Mouse (Mus musculus) liver, embryonic 14.5 days (tissue): ENCODE results near the gene Larp1. TPM values are rescaled to one million over a fixed set of nuclear protein-coding genes. Genes with fewer than 3 reads are reported as not detected.

Source experiments
- ATAC-seq: fragments of 200-750 bp; cut with Nextera tagmentation; 2 replicates; pipeline ENCODE4 v1.8.0; 2017; ENCODE audit warnings: moderate number of reproducible peaks, mild to moderate bottlenecking, moderate library complexity; ENCODE audit not compliant: insufficient read depth
- DNase-seq, 3 experiments: peaks; one replicate each; pipeline ENCODE4 v3.0.0-alpha.2; 2012 to 2013; ENCODE audit warnings: low read depth in 3 of 3, low spot score in 3 of 3
- H3K27ac ChIP-seq: fragments of 300-500 bp; sonication (generic); 2 replicates; pipeline ENCODE4 v1.5.1; 2014; ENCODE audit warnings: moderate library complexity, mild to moderate bottlenecking, control low read depth, inconsistent platforms
- H3K27me3 ChIP-seq: fragments of 300-500 bp; sonication (generic); 2 replicates; pipeline ENCODE4 v1.6.1; 2014; ENCODE audit warnings: mild to moderate bottlenecking, low read length, moderate library complexity; ENCODE audit not compliant: control insufficient read depth, insufficient read depth
- H3K36me3 ChIP-seq: fragments of 300-500 bp; sonication (generic); replicated peaks from 2 replicates; pipeline ENCODE4 v1.6.1; 2014; ENCODE audit warnings: low read depth; ENCODE audit not compliant: control insufficient read depth, insufficient read depth
- H3K4me1 ChIP-seq, 2 experiments: fragments of 200-500 bp in 1 of 2; fragments of 300-500 bp in 1 of 2; sonication (generic) in 1 of 2; replicated peaks; 2 replicates each; pipeline ENCODE4 v1.6.1; 2012 to 2014; ENCODE audit warnings: antibody characterized with exemption in 1 of 2, inconsistent platforms in 1 of 2, low read length in 1 of 2; ENCODE audit not compliant: control insufficient read depth in 2 of 2, insufficient read depth in 2 of 2
- H3K4me2 ChIP-seq: fragments of 300-500 bp; sonication (generic); 2 replicates; pipeline ENCODE4 v1.6.1; 2014; ENCODE audit warnings: low read depth, mild to moderate bottlenecking, control low read depth, moderate library complexity
- H3K4me3 ChIP-seq, 2 experiments: fragments of 200-500 bp in 1 of 2; fragments of 300-500 bp in 1 of 2; sonication (generic) in 1 of 2; 2 replicates each; pipeline ENCODE4 v1.5.1; 2012 to 2014; ENCODE audit warnings: low read depth in 2 of 2, low read length in 2 of 2, mild to moderate bottlenecking in 2 of 2, control low read depth in 1 of 2, inconsistent platforms in 1 of 2, moderate library complexity in 1 of 2; ENCODE audit not compliant: insufficient read depth in 1 of 2
- H3K9ac ChIP-seq: fragments of 300-500 bp; sonication (generic); replicated peaks from 2 replicates; pipeline ENCODE4 v1.6.1; 2014; ENCODE audit warnings: mild to moderate bottlenecking, control low read depth, moderate library complexity
- H3K9me3 ChIP-seq: fragments of 300-500 bp; sonication (generic); 2 replicates; pipeline ENCODE4 v1.6.1; 2016; ENCODE audit warnings: low read length, mixed read lengths; ENCODE audit not compliant: control insufficient read depth
- CTCF ChIP-seq: IDR thresholded peaks from 2 replicates; pipeline ENCODE4 v1.5.1; 2016; ENCODE audit warnings: antibody characterized with exemption, low read depth, control low read depth
- EP300 ChIP-seq: IDR thresholded peaks from 2 replicates; pipeline ENCODE4 v1.6.1; 2016; ENCODE audit warnings: antibody characterized with exemption, low read depth
- WGBS: fragments of 180-500 bp; shearing (Covaris S2); extraction: QIAGEN DNeasy Blood & Tissue Kit; methylation state at CpG from one replicate; pipeline ENCODE4 v1.1.7; 2014; ENCODE audit not compliant: insufficient replicate concordance; 5-methylcytosine and 5-hydroxymethylcytosine counted together
- polyA plus RNA-seq, 2 experiments: library from polyadenylated mRNA; depleted of rRNA in 1 of 2; stranded (reverse) in 1 of 2; unstranded in 1 of 2; fragments of >200 nt; fragmentation: Nextera tagmentation in 1 of 2; extraction: Ambion mirVana in 1 of 2; gene quantifications; 2 replicates each; pipeline versions ENCODE4 v1.2.1 to v1.2.3; 2012 to 2014

Larp1 gene
- polyA plus RNA-seq, 2 experiments: 15.8 to 25.5 TPM

DNA sequence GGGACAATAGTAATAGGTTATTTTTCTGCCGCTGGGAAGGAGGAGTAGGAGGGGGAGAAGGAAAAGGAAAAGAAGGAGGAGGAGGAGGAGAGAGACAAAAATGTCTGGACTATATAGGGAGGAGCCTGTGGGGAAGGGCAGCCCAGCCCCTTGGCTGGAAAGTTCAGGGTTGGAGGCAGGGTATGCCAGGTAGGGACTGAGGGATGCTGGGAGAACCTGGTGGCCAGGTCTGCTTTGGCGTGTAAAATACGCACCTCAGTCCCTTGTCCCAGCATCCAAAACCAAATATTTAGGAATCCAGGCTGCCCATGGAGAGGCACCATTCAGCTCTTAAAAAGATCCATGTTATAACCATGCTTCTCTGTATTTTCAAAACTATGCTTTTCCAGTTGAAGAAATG lies 93.3 kb downstream of the Larp1 start:
- Histone ChIP-seq H3K4me2 (no peak overlapping the region), H3K9me3 (no peaks in the 10 kb centered on the region), H3K4me3 (no peak overlapping the region), H3K27ac (no peak overlapping the region), H3K9ac (no peak overlapping the region), H3K27me3 (peaks cover 9% of the 10 kb centered on the region), H3K36me3 (no peaks in the 10 kb centered on the region), H3K4me1 (peaks cover 7 to 12% of the 10 kb centered on the region in 2 experiments)
- WGBS: 74% methylated on average over 3 of the region's 3 CpGs
- TF ChIP-seq CTCF (no peak), EP300 (no peak)
- DNase-seq (no peak), ATAC-seq (no peak)

- no peak overlapping the region for H3K4me3 ChIP-seq
- DNase-seq (no peak), ATAC-seq (no peak)
- H3K9ac ChIP-seq: no peak overlapping the region
- peaks cover 3% of the 10 kb centered on the region for H3K27me3 ChIP-seq
- no peak overlapping the region for H3K27ac ChIP-seq
- H3K36me3 ChIP-seq: no peaks in the 10 kb centered on the region
- WGBS: 74% methylated on average over 9 of the region's 9 CpGs
- TF ChIP-seq EP300: no peak
- TF ChIP-seq CTCF: no peak
- H3K4me1 ChIP-seq: peaks cover 7 to 12% of the 10 kb centered on the region in 2 experiments
- no peaks in the 10 kb centered on the region for H3K9me3 ChIP-seq
- peak overlapping the region; percentile 69 for H3K4me2 ChIP-seq
Measured at GRCm38 (mm10) chr11:58102581-58103343, 93.9 kb downstream of the Larp1 start.

DNA sequence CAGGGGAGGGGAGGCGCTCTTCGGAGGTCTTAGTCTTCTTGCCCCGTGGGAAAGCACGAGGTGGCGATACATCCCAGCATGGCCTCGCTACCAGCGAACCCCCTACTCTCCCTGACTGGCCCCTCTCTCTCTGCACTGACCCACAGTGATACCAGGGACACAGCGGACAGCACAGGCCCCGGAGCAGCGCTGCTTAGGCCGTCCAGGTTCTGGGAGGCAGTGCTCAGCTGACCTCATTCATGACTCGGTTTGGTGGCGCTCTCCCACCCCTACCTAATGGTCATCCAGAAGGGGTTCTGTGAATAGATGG lies 94.4 kb downstream of the Larp1 start:
- Histone ChIP-seq H3K9ac (peak overlapping the region; percentile 61), H3K36me3 (no peaks in the 10 kb centered on the region), H3K4me1 (peaks cover 7 to 12% of the 10 kb centered on the region in 2 experiments), H3K27me3 (no peaks in the 10 kb centered on the region), H3K9me3 (no peaks in the 10 kb centered on the region), H3K4me3 (peak overlapping the region; percentile 52 to 75), H3K4me2 (peak overlapping the region; percentile 69), H3K27ac (peak overlapping the region; percentile 53)
- WGBS: 61% methylated on average over 11 of the region's 13 CpGs
- ATAC-seq: peak; percentile 6; the same call in 1 of the 2 replicates
- DNase-seq: no peak
- TF ChIP-seq CTCF: no peak
- TF ChIP-seq EP300: no peak

GRCm38 (mm10) chr11:58103697-58104306 lies 94.9 kb downstream of the Larp1 start, which contains the start of gene Cnot8:
TSS of gene Cnot8 (plus strand) at chr11:58104153.
- H3K4me3 ChIP-seq: peak within 1 kb of the TSS; percentile 75 to 84
- peak within 1 kb of the TSS; percentile 69 for H3K4me2 ChIP-seq
- H3K9ac ChIP-seq: peak within 1 kb of the TSS; percentile 84
- no peaks in the 10 kb centered on the region for H3K36me3 ChIP-seq
- under 1% methylated on average over 55 of the region's 55 CpGs for WGBS
- peak; percentile 99 for ATAC-seq
- peak; percentile 96 to 97 (median 97) for DNase-seq
- peak within 1 kb of the TSS; percentile 77 for H3K27ac ChIP-seq
- no peaks in the 10 kb centered on the region for H3K9me3 ChIP-seq
- H3K4me1 ChIP-seq: peaks cover 7 to 12% of the 10 kb centered on the region in 2 experiments
- peak; percentile 1; the same call in 1 of the 2 replicates for TF ChIP-seq CTCF
- TF ChIP-seq EP300: 0 out of 2 replicates have a peak, but pooled peaks have one; percentile 12
- H3K27me3 ChIP-seq: no peaks in the 10 kb centered on the region

GRCm38 (mm10) chr11:58104351-58104791 lies 95.5 kb downstream of the Larp1 start:
- H3K9me3 ChIP-seq: no peaks in the 10 kb centered on the region
- DNase-seq: peak in 2 of 3 experiments; percentile 35 to 38

More at GRCm38 (mm10) chr11:58104351-58104791, 95.5 kb downstream of the Larp1 start:
- Histone ChIP-seq H3K9ac (peak overlapping the region; percentile 84), H3K4me3 (peak overlapping the region; percentile 75 to 84), H3K4me1 (peaks cover 7 to 12% of the 10 kb centered on the region in 2 experiments), H3K27ac (peak overlapping the region; percentile 77), H3K4me2 (peak overlapping the region; percentile 62), H3K36me3 (peaks cover under 1% of the 10 kb centered on the region; the same call in 1 of the 2 replicates), H3K27me3 (no peaks in the 10 kb centered on the region)
- under 1% methylated on average over 24 of the region's 24 CpGs for WGBS
- peak; percentile 3 for ATAC-seq
- TF ChIP-seq EP300 (no peak), CTCF (no peak)
